Mouse (Mus musculus) right cerebral cortex, postnatal 14 days (tissue): ENCODE measurements around the gene Fars2.

ENCODE experiments used
- DNase-seq: peaks from one replicate; pipeline ENCODE4 v3.0.0; 2022

The Fars2 gene

DNA sequence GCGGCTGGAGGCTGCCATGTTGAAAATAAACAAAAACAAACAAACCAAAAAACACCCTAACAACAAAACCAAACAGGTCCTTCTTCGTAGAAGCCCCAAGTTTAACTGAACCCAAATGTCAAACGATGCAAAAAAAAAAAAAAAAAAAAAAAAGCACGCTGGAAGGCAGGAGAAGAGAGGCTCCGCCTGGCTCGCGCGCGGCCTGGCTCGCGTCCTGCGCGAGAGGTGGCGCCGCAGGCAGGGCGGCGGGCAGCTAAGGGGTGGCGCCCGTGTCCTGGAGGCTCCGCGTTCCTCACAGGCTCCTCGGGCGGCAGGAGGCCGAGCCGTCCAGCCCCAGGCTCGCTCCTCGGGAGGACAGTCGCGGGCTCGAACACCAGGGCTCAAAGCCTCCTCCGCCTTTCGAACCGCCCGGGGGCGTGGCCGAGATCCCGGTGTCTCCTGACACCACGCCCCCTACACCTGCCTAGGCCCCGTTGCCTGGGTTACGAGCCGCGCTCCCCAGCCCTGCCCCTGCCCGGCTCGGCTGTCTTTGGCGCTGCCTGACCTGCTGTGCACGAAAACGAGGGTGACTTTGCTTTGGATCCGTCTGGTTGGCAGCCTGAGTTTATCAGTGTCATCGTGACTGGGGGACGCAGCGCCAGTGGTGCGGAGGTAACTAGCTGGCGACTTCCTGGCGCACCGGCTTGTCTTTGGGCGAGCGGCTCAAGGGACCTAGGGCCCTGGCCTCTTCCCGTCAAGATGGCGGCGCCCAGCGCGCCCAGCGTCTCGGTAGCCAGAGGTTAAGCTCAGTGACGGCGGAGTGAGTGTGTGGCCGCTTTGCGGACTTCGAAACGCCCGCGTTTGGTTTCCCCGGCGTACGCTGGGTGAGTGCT lies at the start of gene Fars2, which contains the start of gene Lyrm4:
TSS of gene Fars2 (plus strand) at position 270 of the 872 bp plus-strand sequence.
TSS of gene Lyrm4 (minus strand) at position 384 of the 872 bp plus-strand sequence.
- peak; percentile 93 for DNase-seq

DNA sequence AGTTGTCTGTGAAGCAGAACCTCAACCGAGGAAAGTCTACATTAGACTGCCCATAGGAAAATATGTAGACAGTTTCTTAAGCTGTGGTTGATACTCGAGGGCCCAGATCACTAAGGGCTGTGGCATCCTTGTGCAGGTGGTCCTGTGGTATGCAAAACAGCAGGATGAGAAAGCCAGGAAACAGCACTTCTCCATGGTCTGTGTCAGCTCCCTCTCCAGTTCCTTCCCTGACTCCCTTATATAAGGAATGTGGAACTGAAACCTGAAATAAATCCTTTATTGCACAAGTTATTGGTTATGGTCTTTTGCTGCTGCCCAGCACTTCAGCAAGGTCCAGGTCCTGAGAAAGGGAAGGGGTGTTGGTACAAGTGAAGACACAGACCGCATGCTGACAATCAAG lies 42.7 kb upstream of the Fars2 start:
- no peak for DNase-seq

DNA sequence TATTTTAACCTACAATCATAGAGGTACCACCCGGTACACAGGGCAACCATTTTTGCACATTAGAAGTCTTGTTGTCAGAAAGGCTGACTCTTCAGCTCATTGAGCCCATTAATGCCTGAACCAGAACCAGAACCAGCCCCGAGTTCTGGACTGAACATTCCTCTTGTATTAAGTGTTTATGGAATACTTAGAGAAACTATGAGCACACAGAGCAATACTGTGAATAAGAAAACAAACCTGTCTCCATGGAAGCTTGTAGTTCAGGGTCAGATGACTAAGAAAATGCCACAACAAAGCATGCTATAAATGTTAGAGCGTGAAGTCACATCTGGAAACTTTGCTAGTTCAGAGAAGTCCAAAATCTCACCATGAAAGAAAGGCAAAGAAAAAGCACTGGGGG lies 35.6 kb upstream of the Fars2 start:
- DNase-seq = no peak

DNA sequence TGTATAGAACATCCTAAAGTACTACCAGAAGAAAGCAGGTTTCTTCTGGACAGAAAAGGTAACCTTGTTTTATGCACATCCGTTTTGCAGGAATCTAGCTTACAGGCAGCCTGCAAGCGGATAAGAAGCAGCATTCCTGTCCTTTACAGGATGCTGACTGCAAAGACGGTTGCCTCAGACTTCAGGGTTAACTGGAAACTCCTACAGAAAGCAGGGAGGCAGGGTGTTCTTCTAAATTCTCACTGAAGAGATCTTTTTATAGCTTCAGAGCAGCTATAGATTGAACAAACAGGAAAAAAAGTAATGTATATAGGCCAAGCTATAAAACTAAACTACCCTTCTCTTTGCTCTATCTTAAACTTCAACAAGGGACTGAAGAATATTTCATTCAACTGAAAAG lies 32.5 kb upstream of the Fars2 start:
- no peak for DNase-seq

DNA sequence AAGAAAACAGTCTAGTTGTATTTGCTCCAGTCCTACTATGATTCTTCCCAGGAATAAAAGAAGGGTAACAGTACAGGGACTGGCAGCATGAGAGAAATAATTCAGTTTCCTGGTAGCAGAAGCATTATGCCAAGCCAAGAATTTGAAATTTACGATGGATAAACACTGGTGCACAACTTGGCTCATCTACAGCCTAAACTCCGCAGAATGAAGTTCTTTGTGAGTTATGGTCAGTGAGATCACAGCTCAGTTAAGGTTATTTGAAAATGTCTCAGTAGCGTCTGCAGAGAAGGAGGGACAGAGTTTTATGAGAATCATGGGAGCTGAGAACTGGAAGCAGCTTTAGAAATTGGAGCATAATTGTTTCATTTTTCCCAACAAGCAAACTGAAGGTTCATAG lies 31.2 kb upstream of the Fars2 start:
- DNase-seq = no peak

DNA sequence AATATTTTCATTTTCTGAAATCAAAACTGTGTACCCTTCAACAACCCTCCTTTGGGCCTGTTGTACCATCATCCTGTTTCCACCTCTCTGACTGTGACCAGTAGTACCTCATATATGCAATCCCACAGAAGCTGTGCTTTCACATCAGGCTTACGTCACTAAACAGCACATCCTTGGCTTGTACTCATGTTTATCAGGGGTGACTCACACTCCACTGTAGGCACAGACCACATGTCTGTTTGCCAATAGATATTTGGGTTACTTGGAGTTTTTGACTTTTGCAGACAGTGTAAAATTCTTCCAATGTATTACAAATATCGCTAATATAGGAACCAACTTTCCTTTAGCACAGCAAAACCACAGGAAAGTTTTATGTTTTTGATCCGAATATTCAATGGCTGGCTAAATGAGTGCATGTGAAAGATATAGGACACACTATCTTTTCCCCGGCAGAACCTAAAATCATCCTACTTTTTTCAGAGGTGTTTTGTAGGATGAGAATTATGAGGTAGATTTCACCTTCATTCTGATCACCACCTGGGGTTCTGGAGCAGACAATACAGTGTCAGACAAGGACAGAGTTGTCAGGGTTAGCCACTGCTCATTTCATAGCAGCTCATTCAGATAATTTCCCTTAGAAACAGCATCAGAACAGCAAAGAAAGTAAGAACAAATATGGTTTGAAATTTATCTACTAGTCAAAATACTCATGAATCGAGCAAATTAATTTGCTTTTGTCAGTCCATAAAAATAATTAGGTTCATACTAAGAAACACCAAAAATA lies 30.4 kb upstream of the Fars2 start:
- DNase-seq = no peak

DNA sequence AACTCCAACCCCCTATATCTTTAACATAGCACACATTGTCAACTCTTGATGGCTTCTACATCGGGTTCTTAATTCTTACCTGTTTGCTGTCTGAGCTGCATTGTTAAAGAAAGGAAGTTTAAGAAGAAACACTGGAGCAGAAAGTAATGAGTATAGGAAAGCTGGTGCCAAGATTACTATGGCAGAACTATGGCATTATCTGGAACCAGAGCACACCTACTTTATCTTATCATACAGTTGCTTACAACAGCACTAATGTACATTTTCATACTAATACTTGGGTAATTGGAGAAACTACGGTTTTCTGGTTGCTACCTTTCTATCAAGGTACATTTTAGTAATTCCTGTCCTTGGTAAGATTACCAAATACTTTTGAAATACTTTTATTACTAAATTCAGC lies 29.8 kb upstream of the Fars2 start:
- no peak for DNase-seq

DNA sequence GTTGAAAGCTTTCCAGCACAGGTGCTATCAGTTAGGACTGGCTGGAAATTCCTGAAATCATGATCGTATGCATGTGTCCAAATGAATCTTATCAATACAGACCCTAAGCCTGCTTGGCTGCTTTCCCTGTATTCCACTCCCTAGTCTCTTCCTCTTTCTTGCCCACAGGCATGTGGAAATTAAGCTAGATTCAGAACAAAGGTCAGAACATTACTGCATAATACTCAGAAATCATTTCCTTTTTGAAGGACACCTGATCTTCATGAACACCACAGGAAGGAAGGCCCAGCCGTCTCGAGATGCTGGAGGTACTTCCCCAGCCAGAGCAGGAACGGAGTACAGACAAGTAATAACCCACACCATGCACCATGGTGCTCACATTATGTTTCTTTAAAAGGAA lies 29.0 kb upstream of the Fars2 start:
- no peak for DNase-seq

DNA sequence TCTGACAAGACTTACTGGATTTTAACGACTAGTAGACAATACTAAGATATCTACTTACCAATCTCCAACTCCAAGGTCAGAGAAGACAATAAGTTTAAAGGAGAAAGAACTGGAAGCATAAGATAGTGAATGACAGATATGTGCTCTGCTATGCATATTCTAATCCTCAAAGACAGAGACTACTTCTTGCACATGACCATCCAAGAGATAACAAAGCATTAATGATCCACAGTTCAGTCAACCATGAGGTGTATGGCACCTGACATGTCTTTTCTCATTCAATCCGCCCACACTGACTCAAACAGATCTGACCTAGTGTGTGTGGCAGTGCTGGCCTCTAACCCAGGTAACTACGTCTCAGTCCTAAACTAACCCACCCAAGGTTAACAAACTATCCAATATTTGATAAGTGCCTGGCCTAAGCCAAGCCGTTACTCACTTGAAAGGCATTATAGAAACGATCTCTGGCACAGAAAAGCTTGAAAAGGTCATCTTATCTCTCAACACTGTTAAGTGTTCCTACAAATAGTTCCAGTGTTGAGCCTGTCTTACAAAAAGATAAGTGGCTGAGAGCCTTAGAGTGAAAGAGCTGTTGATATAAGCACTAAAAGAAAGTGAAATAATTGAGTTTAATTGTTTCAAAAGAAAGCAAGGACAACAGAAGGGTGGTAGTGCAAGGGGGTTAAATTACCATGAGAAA lies 20.4 kb upstream of the Fars2 start:
- DNase-seq = no peak

DNA sequence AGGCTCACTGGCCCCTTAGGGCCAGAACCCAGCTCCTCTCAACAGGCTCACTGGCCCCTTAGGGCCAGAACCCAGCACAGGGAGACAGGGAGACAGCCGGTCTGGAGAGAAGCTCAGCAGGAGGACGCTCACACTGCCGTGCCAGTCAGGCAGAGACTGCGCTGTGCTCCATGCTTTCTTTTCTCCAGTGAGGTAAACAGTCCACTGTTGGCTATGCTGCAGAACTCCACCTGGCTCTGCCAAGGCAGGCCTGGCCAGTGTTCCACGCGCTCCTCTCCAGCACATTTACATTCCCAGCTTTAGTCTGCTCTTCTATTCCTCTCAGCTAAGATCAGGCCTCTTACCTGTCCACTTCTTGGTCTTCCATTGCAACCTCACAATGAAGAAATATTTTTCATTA lies 11.6 kb upstream of the Fars2 start:
- DNase-seq = no peak

DNA sequence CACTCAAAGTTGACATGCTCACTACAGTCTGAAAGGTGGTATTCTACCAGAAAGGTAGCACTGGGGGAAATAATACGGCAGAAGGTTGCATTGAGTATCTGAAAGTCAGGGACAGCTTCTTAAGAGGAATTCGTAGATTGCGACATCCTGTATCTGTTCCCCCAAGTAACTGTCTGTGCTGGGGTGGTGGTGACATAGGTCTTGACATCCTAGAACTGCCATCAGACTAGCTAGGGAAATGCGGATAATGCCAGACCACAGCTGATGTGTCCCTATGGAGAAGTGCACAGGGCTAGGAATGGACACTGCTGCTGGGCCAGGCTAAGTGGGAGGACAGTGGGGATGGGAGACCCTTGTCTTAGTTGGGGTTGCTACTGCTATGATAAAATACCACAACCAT lies 8.7 kb upstream of the Fars2 start:
- no peak for DNase-seq

DNA sequence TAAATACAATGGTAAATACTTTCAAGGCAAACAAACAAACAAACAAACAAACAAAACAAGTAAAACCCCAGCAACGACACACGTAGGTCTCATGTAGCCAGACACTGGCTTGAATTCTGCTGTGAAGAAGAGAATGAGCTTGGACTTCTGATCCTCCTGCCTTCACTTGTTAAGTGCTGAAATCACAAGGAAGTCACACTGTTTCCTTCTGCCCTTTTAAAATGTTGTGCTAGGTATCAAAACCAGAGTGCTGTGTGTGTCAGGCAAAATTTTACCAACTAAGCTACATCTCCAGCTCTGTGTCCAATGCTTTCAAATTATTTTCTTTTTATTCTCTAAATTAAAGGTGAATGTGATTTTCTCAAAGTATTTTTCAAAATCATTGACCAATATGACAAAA lies 5.9 kb upstream of the Fars2 start:
- DNase-seq = no peak

DNA sequence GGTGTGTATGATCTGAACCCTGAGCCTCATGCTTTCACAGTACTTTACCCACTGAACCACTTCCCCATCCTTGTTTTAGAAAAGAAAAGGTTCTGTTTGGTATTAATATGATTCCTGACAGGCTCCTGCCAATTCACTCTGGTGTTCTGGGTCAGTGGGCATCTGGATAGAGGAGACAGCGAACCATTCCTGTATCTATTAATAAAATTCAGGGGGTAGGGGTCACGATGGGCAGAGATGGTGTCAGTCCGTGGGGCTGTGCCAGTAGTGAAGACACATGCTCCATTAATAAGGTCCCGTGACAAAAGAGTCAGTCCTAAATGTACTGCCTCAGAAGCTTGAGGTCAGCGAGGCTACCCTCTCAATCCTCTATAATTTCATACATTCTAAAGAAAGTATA lies 4.0 kb upstream of the Fars2 start:
- DNase-seq = no peak

DNA sequence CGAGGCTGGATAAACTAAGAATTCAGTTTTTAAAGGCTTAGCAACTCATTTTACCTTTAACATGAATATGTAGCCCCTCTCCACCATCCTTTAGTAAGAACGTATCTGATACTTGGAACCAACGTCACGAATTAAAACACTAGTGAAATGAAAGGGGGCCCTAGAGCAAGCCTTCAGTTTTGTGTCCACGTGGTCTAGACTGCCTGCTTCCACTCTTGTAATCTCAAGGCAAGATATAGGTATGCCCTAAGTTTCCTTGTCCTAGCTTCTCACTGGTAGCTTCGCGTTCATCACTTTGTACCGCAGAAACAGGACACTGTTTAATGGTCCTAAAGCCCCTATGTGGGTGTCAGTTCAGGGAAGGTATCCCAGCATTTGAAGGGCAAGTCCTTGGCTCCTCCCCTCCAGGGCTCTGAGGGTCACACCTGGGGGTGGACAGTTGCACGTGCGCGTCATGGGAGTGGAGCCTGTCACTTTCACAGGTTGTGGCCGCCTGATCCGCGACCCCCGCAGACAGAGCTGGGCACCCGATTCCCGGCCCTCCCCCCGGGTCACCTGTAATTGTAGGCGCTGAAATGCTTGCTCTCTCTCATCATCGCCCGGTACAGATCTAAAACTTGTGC lies 581 bp upstream of the Fars2 start:
- DNase-seq = peak; percentile 24

DNA sequence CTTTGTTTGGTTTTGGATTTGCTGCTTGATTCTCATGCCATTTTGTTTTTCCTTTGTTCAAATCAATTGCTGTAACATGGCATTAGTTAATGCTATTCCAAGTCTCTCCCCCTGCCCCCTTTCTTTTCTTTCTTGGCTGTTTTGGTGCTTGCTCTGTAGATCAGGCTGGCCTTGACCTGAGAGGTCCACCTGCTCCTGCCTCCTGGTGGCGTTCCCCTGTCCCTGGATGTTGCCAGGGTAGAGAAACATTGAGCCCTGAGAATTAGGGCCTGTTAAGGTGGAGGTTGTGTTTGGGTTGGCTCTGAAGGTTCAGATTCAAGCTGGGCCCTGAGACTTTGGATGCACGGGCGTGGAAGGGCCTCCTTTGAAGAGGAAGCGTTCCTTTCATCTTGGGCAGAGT lies 2.5 kb downstream of the Fars2 start:
- DNase-seq = no peak

DNA sequence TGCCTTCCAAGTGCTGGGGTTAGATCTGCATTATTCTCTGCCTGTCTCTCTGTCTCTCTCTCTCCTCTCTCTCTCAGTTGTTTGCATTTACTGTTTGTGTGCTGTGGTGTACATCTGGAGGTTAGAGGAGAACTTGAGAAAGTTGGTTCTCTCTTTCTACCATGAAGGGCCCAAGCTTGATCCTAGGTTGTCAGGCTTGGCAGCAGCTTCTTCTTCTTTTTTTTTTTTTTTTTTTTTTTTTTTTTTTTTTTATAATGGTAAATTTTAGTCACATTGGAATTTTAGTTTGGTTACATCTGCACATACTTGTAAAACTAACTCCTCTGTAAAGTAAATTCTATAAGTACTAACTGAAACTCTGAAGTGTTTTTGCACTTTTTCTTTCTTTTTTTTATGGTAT lies 3.4 kb downstream of the Fars2 start:
- no peak for DNase-seq

DNA sequence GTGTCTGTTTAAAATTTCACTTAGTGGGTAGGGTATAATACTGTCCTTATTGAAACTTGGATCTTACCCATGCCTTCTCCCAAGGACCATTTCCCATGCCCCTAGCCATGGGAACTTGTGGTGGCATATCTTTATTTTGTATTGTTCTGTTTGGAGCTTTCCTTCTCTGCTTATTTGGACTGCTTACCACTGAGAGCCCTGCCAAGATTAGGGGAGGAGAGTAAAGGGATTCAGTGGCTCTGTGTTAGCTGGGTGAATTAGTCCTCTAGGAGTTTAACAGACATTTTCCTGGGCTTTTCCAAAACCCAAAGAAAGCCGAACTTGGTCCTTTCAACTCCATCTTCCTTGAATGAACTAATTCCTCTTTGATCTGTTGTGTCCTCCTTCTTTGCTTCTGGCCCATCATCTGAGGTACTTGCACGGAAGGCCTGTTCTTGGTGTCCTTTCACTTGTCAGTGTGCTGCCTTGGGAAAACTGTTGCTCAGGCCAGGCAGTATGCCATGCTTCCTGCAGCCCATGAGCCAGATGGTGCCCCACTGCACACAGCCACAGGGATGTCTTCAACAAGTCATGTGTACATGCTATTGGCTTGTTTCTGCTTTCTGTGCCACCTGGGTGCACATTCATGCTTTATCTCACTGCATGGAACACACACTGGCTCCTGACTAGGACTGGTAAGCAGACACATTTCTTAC lies 12.3 kb downstream of the Fars2 start:
- DNase-seq = peak; percentile 15

DNA sequence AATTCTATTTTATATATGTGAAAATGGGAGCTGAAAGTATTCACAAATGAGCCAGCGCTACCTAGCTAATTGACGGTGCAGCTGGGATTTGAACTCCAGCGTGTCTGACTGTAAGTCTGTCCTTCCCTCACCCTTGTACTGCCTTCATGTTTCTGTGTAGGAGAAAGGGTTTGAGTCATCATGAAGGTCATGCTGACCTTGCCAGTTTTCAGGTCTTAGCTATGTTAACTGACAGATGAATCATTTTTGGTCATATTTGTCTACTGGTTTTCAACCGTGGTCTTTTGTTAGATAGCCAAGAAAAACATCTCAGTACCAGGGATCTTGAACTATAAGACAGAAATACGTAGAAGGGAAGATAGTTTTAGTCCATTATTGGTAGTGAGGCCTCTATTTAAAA lies 14.2 kb downstream of the Fars2 start:
- no peak for DNase-seq

DNA sequence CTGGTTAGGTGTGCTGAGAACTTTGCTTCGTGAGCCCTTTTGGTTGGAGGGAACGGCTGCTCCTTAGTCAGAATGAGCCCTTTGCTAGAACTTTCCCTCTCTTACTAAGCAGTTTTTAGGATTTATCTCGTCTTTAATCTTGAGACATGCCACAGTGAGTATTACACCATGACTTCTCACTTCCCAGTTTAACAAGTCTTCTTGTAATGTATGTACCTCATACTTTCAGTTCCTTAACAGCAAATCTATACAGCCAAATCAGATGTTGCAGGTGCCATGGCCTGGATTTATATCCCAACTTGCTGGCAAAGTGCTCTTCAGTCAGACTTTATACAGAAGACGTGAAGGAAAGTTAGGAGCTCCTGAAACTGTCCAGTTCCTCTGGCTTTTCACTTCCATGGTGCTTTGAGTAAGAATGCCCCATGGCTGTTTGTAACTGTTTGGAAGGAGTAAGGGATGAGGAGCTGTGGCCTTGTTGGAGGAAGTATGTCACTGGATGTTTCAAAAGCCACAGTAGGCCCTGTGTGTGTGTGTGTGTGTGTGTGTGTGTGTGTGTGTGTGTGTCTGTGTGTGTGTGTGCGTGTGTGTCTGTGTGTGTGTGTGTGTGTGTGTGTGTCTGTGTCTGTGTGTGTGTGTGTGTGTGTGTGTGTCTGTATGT lies 14.9 kb downstream of the Fars2 start:
- no peak for DNase-seq

DNA sequence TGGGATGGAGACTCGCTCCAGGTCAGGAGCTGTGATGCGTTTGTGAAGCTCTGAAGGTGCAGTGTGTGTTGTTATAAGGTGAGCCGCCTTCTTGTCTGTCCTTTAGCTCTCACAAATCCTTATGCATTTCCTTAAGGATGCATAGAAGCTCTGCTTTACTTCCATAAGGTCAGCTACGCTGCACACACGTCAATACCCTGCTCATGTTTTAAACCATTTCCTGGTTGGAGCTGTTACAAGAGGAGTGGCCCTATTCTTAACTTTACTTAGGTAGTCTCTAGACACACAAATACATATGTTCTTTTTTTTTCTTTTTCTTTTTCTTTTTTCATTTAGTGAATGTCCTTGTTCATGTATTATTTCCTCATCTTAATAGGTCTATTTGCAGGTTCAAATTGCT lies 22.5 kb downstream of the Fars2 start:
- no peak for DNase-seq

DNA sequence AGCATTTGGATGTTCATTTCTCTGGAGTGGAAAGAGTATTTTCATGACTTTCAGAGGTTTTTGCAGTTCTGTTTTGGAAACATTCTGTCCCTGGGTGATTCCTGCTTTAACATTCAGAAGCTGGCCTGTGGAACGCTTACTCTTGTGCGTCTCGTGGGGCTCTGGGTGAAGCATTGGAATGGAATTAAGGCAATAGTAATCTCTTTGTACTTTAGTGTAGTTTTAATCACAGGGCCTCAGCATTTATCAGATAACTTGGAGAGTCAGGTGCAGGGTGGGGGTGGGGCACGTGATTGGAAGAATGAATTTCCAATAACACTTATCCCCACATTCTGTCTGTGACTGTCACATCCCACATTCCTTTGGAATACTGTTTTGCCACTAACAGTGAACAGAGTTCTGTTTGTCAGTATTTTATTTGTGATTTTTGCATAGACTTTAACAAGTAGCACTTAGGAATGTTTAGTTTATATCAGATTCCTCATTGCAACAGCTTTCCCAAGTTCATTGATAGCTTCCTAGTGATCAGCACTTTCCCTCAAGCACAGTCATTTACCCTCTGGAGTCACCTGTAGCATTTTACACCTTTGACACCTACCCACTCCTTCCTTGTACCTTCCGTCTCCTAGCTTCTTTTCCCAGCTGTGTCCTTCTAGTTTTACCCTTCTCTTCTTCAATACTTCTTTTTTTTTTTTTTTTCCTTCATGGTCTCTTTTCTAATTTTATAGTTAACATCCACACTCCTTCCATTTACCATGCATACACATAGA lies 23.2 kb downstream of the Fars2 start:
- no peak for DNase-seq
